Mouse (Mus musculus) monocyte, adult 5-6 weeks (primary cell): ENCODE measurements around the gene Hils1. TPM values are rescaled to one million over a fixed set of nuclear protein-coding genes. Genes with fewer than 3 reads are reported as not detected.
A peak's percentile ranks its signal among the peaks of the same experiment; 100 is the strongest.
"Not testable (repeated sequence)": the region's sequence is repeated elsewhere in the genome, so short reads cannot be mapped to it uniquely, and the experiment has no call there.

ENCODE experiments used
- ATAC-seq: fragments of 153-309, 156-312 bp; replicated peaks from 2 replicates; pipeline ENCODE4 v1.8.0; 2017; ENCODE audit warnings: mild to moderate bottlenecking; ENCODE audit not compliant: low TSS enrichment, insufficient number of reproducible peaks, severe bottlenecking, poor library complexity, low FRiP score
- total RNA-seq: library from RNA; stranded (forward); fragments of 200-1000, 200-491, 200-594 nt; gene quantifications from 3 replicates; pipeline ENCODE4 v1.2.3, GENCODE M21; 2017

Hils1 gene
- total RNA-seq, 1 experiment from 2014 or later = 2.5 TPM

GRCm38 (mm10) chr11:94996984-94997383 is 29.6 kb downstream of the Hils1 start:
- ATAC-seq = no peak

DNA sequence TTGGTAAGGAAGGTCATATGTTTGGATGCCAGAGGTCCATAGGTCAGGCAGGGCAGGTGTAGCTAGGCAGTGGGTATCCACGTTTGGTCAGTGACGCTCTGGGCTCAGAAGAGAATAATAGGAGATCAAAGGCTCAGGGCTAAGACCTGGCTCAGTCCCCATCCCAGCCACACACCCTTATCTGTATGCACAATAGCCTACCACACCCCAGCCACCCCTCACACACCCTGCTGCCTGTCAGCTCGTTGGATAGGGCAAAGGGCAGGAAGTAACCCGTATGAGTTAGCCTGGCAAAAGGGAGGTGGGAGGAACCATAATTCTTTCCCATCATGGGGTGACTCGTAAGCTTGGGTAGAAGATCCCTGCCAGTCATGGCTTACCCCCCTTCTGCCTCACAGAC is 30.2 kb downstream of the Hils1 start:
- no peak for ATAC-seq

DNA sequence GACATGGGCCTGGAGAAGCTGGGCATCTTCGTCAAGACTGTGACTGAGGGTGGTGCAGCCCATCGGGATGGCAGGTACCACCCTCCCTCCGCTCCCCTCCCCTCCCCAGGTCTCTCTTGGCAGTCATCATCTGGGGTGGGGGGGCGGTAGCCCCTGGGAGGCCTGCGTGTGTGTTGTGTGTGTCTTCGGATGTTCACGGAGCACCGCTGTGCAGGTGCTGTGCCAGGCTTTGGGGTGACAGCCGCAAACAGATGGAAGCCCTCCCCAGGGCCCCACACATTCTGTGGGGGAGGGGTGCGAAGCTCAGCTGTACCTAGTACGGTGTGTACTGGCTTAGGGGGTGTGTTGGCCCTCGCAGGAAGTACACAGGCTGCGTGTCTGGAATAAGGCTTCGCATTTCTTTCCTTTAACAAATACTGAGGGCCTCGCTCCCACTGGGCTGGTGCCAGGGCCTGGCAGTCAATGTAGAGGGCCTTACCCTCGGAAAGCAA is 30.7 kb downstream of the Hils1 start:
- no peak for ATAC-seq

GRCm38 (mm10) chr11:95000128-95000527 is 32.7 kb downstream of the Hils1 start:
- ATAC-seq = no peak

DNA sequence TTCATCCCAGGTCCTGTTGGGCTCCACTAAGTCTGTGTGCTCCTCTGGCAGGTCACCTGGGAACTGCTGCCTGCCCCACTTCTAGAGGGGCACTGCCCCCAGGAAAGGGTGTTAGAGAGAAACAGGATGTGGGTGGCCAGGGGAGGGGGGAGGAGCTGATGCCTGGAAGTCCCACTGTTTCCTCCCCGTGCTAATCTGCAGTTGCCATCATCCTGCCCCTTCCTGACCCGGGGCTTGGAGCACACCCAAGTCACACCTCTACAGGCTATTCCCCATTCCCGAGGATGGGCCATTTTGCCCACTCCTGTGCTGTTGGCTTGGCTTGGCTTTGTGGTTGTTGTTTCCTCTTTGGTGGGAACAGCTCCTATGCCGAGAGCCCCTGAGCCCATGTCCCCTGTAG is 33.2 kb downstream of the Hils1 start:
- no peak for ATAC-seq

DNA sequence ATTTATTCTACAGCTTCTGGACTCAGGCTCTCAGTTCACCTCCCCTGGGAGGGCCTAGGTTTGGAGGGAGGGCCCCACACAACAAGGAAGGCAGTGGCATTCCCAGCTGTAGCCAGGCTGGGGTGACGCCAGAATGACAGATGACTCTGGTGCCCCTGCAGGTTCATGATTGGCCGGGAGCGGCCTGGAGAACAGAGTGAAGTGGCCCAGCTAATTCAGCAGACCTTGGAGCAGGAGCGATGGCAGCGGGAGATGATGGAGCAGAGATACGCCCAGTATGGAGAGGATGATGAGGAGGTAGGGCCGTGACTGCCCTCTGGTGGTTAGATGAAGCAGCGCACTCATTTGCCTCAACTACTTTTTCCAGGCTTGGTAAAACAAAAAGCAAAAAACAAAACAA is 33.7 kb downstream of the Hils1 start:
- peak; percentile 54; the same call in 1 of the 2 replicates for ATAC-seq

DNA sequence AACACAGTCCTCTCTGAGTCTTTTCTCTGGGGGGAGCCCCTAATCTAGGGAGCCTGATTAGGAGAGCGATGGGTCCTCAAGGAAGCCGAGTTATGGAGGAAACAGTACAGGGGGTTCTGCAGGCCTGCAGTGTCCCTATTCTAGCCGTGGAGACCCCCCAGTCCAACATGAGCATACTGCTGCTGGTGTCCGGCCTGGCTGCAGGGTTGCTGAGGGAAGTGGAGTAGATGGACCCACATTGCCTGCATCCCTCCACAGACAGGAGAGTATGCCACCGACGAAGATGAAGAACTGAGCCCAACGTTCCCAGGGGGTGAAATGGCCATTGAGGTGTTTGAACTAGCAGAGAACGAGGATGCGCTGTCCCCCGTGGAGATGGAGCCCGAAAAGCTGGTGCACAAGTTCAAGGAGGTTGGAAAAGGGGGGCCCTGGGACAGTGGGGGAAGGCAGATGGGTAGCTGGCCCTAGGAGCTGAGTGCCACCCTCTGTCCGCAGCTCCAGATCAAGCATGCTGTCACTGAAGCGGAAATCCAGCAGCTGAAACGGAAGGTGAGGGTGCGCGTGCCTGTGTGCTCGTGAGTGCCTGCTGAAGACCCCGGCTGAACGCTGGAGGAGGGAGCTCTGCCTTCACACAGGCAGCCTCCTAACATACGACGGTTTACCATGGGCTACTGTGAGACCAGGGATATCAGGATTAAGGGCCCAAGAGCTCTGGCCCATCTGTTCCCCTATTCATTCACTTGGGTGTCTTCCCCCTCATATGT is 34.4 kb downstream of the Hils1 start:
- no peak for ATAC-seq

DNA sequence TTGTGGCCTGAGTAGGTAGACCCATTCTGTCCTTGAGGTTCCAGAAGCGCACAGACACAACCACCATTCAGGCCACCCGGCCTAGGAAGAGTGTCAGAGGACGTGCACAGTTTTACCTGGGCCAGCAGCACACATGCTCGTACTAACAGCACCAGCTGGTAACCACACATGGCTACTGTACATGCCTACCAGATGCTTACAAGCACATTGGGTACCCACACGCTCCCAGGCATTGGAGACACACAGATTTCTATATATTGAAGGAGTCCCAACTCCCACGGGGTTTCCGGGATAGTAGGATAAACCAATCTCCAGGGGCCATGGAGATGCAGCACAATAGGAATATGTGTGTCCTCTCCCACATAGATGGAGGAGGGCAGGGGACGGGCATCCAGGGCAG is 35.3 kb downstream of the Hils1 start:
- no peak for ATAC-seq

DNA sequence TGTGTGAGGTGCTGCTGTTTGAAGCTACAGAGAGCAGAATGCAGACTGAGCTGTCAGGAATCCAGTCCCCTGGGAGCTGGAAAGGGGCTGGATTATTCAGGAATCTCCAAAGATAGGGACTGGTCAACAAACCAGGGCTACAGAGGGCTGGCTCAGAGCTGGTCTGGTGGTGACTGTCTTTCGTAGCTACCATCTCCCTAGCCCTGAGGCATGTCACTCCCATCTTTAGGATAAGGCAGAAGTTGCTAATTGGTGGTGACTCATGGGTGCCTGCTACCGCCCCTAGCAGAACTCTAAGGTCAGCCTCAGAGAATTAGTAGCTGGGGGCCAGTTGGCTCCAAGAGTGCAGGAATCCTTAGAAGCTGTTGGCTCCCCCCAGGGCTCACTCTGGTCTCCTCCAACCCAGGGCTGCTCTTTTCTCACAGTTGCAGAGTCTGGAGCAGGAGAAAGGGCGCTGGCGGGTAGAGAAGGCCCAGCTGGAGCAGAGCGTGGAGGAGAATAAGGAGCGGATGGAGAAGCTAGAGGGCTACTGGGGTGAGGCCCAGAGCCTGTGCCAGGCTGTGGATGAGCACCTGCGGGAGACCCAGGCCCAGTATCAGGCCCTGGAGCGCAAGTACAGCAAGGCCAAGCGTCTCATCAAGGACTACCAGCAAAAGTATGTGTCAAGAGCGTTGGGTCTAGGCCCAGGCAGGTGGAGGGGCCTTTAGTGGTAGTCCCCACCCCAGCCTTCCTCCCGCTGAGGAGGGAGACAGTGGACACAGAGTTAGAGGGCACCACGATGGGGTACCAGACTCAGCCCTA is 36.9 kb downstream of the Hils1 start:
- no peak for ATAC-seq

GRCm38 (mm10) chr11:95004937-95005198 is 37.5 kb downstream of the Hils1 start:
- no peak for ATAC-seq

DNA sequence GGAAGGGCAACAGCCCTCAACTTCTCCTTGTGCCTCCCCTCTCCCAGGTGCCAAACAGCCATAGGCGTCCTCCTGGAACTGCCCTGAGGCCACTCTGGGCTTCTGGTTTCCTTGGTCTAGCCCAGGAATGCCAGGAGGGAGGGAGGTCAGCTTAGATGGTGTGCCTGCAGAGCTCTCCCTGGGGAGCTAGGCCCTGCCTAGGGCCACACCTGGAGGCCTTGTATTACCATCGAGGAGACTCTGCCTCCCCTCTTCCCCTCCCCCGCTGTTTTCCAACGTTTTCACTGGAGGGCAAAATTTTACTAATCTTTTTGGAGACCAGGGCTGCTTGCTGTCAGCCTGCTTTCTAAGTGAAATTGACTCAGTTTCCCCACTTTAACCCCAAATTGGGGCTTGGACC is 38.6 kb downstream of the Hils1 start:
- no peak for ATAC-seq

GRCm38 (mm10) chr11:95006525-95007219 is 39.3 kb downstream of the Hils1 start:
- 0 out of 2 replicates have a peak, but pooled peaks have one; percentile 28 for ATAC-seq

DNA sequence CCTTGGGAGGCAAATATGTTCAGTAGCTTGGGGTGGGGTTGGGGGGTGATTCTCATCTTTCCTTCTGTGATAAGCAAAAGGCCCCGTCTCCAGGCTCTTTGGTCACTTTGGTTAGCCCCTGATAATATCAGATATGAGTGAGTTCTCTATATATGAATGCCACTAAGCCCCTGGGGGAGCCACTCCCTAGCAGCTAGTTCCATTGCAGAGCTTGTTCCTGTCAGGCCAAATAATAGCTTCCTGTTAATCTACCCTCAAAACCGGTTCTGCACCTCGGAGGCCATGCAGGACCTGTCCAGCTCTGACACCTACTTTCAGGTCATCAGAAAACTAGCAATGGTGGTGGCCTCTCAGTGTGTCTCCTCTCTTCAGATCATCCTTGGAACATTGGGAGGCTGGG is 40.0 kb downstream of the Hils1 start:
- no peak for ATAC-seq

DNA sequence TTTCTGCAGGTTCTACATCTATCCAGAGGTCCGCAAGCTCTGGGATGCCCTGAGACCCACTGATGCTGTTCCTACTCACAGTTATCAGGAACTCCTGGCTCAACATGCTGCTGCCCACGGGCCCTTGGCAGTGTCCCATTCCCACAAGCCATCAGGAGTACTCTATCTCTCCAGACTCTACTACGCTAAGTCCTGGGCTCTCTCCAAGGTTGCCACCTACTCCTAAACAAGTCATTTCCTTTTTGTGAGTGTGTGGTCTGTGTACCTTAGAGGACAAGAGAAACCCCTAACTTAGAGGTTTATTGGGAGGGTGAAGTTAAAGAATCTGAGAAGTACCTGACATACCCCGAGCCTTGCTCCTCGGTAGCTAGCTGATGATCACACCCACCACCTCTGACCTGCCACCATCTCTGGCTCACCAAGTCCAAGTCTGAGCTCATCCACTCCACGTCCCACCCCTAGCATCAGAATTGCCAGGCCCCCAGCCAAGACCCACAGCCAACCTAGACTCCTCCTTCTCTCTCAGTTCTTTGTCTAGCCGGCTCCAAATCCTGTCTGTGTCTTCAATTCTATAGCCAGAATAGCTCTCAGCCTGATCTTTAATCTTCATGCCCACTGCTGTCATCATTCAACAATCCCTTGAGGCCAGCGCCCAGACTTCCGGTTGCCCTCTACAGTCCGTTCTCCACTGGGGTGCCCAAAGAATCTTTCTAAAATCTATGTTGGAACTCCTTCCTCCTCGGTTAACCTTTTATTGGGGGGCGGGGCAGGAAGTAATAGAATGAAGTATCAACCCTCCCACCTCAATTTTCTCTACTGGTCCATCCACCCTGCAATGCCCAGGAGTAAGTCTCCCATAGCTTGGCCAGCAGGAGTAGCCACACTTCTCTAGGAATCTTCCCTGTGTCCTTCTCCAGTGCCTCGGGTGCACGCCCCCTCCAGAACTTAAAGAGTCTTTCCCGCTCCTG is 41.6 kb downstream of the Hils1 start:
- ATAC-seq = no peak

DNA sequence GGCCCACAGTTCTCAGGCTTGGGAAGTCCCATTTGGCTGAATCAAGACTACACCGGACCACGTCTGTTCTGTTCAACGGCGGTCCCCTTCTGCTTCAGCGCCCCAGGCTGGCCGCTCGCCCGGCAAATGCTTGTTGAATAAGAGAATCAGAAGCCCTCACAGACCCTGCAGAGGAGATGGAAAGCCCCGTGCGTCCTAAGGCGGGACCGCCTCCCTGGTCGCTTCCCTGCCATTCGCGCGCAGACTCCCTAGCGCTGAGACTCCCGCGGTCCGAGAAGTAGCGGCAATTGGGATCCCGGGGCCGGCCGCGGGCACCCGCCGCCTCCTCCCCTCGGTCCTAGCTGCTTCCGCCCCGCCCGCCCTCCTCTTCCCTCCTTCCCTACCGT is 42.2 kb downstream of the Hils1 start, which contains the start of gene Samd14:
TSS of gene Samd14 (plus strand) at position 251 of the 386 bp plus-strand sequence.
- ATAC-seq = no peak

DNA sequence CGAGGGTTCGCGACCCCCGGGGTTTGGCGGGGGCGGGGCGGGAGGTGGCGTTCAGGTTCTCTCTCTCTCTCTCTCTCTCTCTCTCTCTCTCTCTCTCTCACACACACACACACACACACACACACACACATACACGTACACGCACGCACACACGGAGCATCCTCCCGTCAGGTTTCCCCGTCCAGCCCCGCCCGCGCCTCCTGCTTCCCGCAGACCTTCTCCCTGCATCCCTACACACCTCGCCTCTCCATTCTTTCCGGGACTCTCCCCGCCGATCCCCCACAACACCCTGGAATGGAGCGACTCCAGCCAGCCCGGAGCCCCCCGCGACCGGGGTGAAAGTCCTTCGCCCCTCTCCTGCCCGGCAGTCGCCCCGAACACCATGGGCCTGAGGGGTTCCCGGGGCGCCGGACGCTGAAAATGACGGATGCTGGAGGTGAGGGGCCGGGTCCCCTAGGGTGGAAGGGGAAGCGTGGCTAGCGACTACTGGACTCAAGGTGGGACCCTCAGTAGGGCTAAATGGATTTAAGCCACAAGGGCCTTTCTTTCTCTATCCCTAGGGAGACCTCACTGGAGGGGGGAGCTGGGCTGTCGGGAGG is 42.8 kb downstream of the Hils1 start:
- no peak for ATAC-seq

DNA sequence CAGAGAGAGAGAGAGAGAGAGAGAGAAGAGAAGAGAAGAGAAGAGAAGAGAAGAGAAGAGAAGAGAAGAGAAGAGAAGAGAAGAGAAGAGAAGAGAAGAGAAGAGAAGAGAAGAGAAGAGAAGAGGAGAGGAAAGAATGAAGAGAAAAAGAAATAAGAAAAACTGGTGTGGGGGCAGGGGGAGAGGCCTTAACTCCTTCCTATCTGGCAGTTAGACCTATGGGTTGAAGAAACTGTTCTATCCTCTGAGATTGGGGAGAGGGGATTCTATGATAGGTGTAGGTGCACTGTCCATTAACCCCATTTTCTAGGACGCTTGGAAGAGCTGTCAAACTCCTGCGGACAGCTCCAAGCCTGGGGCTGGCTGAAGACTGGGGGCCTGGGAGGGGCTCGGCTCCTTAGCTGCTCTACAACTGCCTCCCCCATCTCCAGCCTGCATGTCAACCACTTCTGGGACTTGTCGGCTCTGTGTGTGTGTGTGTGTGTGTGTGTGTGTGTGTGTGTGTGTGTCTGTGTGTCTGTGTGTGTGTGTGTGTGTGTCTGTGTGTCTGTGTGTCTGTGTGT is 43.5 kb downstream of the Hils1 start:
- not testable (repeated sequence) for ATAC-seq

DNA sequence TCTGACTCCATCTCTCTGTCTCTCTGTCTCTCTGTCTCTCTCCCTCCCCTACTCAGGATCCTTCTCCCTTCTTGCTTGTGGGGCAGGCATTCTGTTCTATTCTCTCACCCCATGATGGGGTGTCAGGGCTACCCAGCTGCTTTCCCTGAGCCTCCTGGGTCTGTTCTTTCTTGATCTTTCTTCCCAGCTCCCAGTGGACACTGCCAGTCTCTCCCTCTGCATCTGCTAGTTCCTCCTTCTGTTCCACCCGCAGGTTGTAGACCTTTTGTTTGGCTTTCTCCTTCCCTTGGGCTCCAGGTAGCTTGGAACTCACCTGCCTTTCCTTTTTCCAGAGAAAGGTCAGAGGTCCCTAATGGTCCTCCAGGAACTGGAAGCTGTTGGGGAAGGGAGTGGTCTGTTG is 44.0 kb downstream of the Hils1 start:
- no peak for ATAC-seq
